Mouse (Mus musculus) embryonic fibroblast, embryonic 13.5 days (primary cell): ENCODE results near the gene Sh3rf1. TPM values are rescaled to one million over a fixed set of nuclear protein-coding genes. Genes with fewer than 3 reads are reported as not detected.

Experiments
- H3K27ac ChIP-seq: 2 replicates; pipeline ENCODE4 v1.5.1; 2012; ENCODE audit warnings: low read length, control low read depth, inconsistent platforms; ENCODE audit not compliant: insufficient read depth
- H3K4me1 ChIP-seq: 2 replicates; pipeline ENCODE4 v1.6.1; 2011; ENCODE audit warnings: low read length; ENCODE audit not compliant: control insufficient read depth, insufficient read depth
- H3K4me3 ChIP-seq: 2 replicates; pipeline ENCODE4 v1.5.1; 2011; ENCODE audit warnings: mild to moderate bottlenecking, control low read depth, low read length; ENCODE audit not compliant: insufficient read depth
- CTCF ChIP-seq: IDR thresholded peaks from 2 replicates; pipeline ENCODE4 v1.5.1; 2011; ENCODE audit warnings: mild to moderate bottlenecking, control low read depth, low read length, moderate library complexity, borderline replicate concordance; ENCODE audit not compliant: insufficient read depth
- POLR2A ChIP-seq: IDR thresholded peaks from 2 replicates; pipeline ENCODE4 v1.6.1; 2011; ENCODE audit warnings: low read depth, mild to moderate bottlenecking, control low read depth, low read length, moderate library complexity
- polyA plus RNA-seq: library from polyadenylated mRNA; stranded (reverse); fragments of >200 nt; gene quantifications from 2 replicates; pipeline ENCODE4 v1.2.4, GENCODE M21; 2011; ENCODE audit warnings: low read depth; ENCODE audit not compliant: missing spikeins, insufficient read length

The Sh3rf1 gene
- polyA plus RNA-seq, 1 experiment = 10.9 TPM

DNA sequence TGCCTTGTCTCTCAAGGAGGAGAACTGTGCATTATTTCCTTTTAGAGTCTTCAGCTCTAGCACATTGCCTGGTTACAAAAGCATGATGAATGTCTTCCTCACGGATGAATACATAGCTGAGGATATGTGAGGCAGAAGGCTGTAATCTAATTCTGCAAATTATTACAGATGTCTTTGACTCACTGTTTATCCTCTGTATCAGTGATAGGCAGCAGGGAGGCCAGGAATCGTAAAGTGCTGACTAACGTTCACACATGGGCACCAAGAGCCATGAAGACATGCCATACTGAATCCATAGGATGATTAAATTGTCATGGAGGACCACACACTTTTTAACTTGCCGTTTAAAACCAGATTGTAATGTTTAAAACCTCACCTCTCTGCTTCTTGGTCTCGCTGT lies 103.7 kb downstream of the Sh3rf1 start:
- Histone ChIP-seq H3K4me3 (no peak overlapping the region), H3K27ac (peak overlapping the region; percentile 38; the same call in 1 of the 2 replicates), H3K4me1 (peaks cover 6% of the 10 kb centered on the region; the same call in 1 of the 2 replicates)
- TF ChIP-seq POLR2A (no peak), CTCF (no peak)

- H3K4me1 ChIP-seq = peaks cover 19% of the 10 kb centered on the region
- H3K4me3 ChIP-seq = no peak overlapping the region
- TF ChIP-seq POLR2A (no peak), CTCF (no peak)
- peak overlapping the region; percentile 55; the same call in 1 of the 2 replicates for H3K27ac ChIP-seq
Measured at GRCm38 (mm10) chr8:61339629-61340028, 116.0 kb downstream of the Sh3rf1 start.

GRCm38 (mm10) chr8:61340283-61340984 lies 116.8 kb downstream of the Sh3rf1 start:
- TF ChIP-seq POLR2A (no peak), CTCF (no peak)
- no peak overlapping the region for H3K4me3 ChIP-seq
- peaks cover 19% of the 10 kb centered on the region for H3K4me1 ChIP-seq
- H3K27ac ChIP-seq = peak overlapping the region; percentile 38; the same call in 1 of the 2 replicates

DNA sequence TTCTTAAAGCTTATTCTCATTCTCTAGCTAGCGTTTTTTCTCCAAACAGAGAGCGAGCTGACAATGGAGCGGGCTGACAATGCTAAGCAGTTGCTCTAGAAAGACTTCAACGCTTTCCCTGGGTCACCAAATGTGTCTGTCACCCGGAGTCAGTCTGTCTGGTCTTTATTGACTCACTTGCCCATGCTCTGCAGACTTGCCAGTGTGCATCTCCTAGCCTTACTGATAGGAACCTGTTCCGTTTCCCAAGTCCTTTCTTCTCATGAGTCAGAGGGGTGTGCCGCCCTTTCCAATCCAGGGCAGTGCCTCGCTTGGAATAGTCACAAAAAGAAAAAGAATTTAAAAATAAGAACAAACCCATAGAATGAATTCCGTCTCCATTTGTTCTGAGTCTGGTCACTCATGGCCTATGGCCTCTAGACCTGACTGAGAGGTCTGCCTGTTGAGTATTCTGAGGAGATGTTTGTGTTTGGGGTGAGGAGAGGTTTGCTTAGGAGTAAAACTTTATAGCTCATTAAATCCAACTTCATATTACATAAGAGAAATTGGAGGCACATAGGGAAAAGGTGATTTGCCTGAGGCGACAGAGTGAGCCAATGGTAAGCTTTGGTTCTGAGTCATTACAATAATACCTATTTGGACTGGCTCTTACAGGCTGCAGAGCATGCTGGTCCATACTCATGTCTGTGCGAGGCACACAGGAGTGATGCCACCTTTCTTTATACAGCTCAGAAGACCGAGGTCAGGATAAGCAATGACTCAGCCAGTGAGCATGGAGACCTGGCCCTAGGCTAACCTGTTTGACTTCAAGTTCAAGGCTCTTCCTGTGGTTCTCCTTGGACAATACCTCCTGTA lies 118.1 kb downstream of the Sh3rf1 start:
- peaks cover 19% of the 10 kb centered on the region for H3K4me1 ChIP-seq
- TF ChIP-seq POLR2A (no peak), CTCF (no peak)

GRCm38 (mm10) chr8:61342473-61343026 lies 118.9 kb downstream of the Sh3rf1 start:
- no peak overlapping the region for H3K4me3 ChIP-seq
- no peak for TF ChIP-seq POLR2A
- TF ChIP-seq CTCF = no peak
- H3K27ac ChIP-seq = no peak overlapping the region
- peaks cover 19% of the 10 kb centered on the region for H3K4me1 ChIP-seq

More for the DNA sequence above, 118.1 kb downstream of the Sh3rf1 start:
- peak overlapping the region; percentile 41; the same call in 1 of the 2 replicates for H3K27ac ChIP-seq
- H3K4me3 ChIP-seq = no peak overlapping the region

GRCm38 (mm10) chr8:61344435-61344834 lies 120.8 kb downstream of the Sh3rf1 start:
- peaks cover 14% of the 10 kb centered on the region for H3K4me1 ChIP-seq
- TF ChIP-seq CTCF (no peak), POLR2A (no peak)
- H3K4me3 ChIP-seq = no peak overlapping the region
- H3K27ac ChIP-seq = no peak overlapping the region

DNA sequence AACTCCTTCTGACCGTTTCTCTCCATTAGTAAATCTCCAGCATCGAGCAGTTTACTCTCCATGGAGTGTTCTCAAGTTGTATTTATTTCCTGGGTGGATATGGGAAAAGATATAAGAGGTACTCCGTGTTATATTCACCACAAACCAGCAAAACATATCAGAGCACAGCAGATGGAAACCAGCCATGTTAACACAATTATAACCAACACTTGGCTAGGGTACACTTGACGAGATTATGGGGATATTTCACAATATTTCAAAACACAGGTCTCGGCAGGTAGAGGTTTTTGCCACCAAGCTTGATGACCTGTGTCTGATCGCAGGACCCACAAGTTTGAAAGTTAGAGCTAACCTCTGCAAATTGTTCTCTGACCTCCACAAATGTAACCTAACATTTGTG lies 123.3 kb downstream of the Sh3rf1 start:
- no peak for TF ChIP-seq POLR2A
- no peak for TF ChIP-seq CTCF
- no peak overlapping the region for H3K4me3 ChIP-seq
- H3K4me1 ChIP-seq = peaks cover 4% of the 10 kb centered on the region
- no peak overlapping the region for H3K27ac ChIP-seq

DNA sequence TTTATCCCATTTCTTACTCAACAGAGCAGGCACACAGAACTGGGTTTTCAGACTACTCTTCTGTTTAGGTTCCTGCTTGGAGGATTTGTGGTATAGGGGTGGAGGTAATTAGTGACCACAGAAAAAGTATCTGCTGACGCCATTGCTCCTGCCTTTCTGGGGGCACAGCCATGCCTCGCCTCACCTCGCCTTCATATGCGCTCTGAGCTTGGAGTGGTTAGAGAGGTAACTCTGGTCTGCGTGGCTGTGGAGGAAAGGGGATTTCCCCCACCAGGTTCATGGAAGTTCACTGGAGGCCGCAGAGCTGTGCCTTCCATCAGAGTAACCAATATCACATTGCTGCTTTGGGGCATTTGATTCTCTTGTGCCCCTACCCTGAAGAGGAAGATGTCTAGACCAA lies 123.9 kb downstream of the Sh3rf1 start:
- H3K4me1 ChIP-seq = peaks cover 2% of the 10 kb centered on the region
- no peak overlapping the region for H3K4me3 ChIP-seq
- no peak for TF ChIP-seq POLR2A
- no peak for TF ChIP-seq CTCF
- no peak overlapping the region for H3K27ac ChIP-seq

GRCm38 (mm10) chr8:61348029-61348428 lies 124.4 kb downstream of the Sh3rf1 start:
- Histone ChIP-seq H3K27ac (no peak overlapping the region), H3K4me1 (no peaks in the 10 kb centered on the region; the same call in 1 of the 2 replicates), H3K4me3 (no peak overlapping the region)
- TF ChIP-seq POLR2A = no peak
- TF ChIP-seq CTCF = no peak
